Mouse (Mus musculus): ENCODE measurements around the gene Mri1.

DNA sequence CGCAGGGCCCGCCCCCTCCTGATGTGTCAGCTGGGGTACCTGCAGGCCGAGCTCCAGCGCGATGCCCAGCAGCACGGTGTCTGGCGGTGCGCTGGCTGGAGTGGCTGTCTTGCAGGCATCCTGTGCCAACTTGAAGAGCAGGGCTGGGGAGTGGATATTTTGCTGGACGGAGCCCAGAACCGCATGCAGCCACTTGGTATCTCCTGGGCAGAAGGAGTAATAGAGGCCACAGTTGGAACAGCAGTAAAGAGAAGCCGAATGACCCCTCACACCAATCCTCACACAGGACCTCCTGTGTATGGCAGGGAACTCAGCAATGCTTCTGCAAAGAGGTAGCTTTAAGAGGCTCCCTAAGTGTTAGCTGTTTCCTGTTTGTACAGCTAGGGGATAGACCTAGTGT, 39.9 kb downstream of the Mri1 start:
- TF ChIP-seq CTCF (IDR thresholded peaks at IDR 0.05; ENCODE audit: control insufficient read depth, insufficient read depth, insufficient read length) (no peak), CEBPB (IDR thresholded peaks at IDR 0.05; ENCODE audit: low read depth) (no peak), MAX (IDR thresholded peaks at IDR 0.05) (no peak), MYOD1 (IDR thresholded peaks at IDR 0.05; ENCODE audit: control insufficient read depth, insufficient read length, low read depth) (no peak)

Data from C2C12 (cell line).